Mouse (Mus musculus) neural tube, embryonic 13.5 days (tissue): ENCODE measurements around the gene Ptbp1. TPM values are rescaled to one million over a fixed set of nuclear protein-coding genes. Genes with fewer than 3 reads are reported as not detected.

Experiments used
- ATAC-seq: fragments of 200-750 bp; cut with Nextera tagmentation; 2 replicates; pipeline ENCODE4 v1.8.0; 2017; ENCODE audit warnings: low read depth, mild to moderate bottlenecking, moderate TSS enrichment, moderate library complexity
- H3K27ac ChIP-seq: fragments of 300-500 bp; sonication (generic); replicated peaks from 2 replicates; pipeline ENCODE4 v1.5.1; 2015; ENCODE audit warnings: moderate library complexity, mild to moderate bottlenecking, inconsistent platforms
- H3K27me3 ChIP-seq: fragments of 300-500 bp; sonication (generic); 2 replicates; pipeline ENCODE4 v1.6.1; 2015; ENCODE audit warnings: mild to moderate bottlenecking, inconsistent platforms
- H3K36me3 ChIP-seq: fragments of 300-500 bp; sonication (generic); 2 replicates; pipeline ENCODE4 v1.6.1; 2015; ENCODE audit warnings: mild to moderate bottlenecking, inconsistent platforms
- H3K4me1 ChIP-seq: fragments of 300-500 bp; sonication (generic); replicated peaks from 2 replicates; pipeline ENCODE4 v1.6.1; 2015; ENCODE audit warnings: inconsistent platforms
- H3K4me2 ChIP-seq: fragments of 300-500 bp; sonication (generic); 2 replicates; pipeline ENCODE4 v1.6.1; 2015; ENCODE audit warnings: inconsistent platforms, mild to moderate bottlenecking, moderate library complexity
- H3K4me3 ChIP-seq: fragments of 300-500 bp; sonication (generic); 2 replicates; pipeline ENCODE4 v1.5.1; 2015; ENCODE audit warnings: mild to moderate bottlenecking, inconsistent platforms
- H3K9ac ChIP-seq: fragments of 300-500 bp; sonication (generic); 2 replicates; pipeline ENCODE4 v1.6.1; 2015; ENCODE audit warnings: moderate library complexity, mild to moderate bottlenecking, inconsistent platforms
- H3K9me3 ChIP-seq: fragments of 300-500 bp; sonication (generic); 2 replicates; pipeline ENCODE4 v1.6.1; 2016; ENCODE audit warnings: inconsistent platforms
- WGBS: fragments of 180-500 bp; shearing (Covaris S2); methylation state at CpG from one replicate; pipeline ENCODE4 v1.1.7; 2015; 5-methylcytosine and 5-hydroxymethylcytosine counted together
- polyA plus RNA-seq: library from polyadenylated mRNA; unstranded; fragments of >200 nt; fragmentation: Nextera tagmentation; extraction: Ambion mirVana; gene quantifications from 2 replicates; pipeline ENCODE4 v1.2.1, GENCODE M21; 2015

Gene Ptbp1
- polyA plus RNA-seq: 87.9 and 114 TPM in 2 replicates

DNA sequence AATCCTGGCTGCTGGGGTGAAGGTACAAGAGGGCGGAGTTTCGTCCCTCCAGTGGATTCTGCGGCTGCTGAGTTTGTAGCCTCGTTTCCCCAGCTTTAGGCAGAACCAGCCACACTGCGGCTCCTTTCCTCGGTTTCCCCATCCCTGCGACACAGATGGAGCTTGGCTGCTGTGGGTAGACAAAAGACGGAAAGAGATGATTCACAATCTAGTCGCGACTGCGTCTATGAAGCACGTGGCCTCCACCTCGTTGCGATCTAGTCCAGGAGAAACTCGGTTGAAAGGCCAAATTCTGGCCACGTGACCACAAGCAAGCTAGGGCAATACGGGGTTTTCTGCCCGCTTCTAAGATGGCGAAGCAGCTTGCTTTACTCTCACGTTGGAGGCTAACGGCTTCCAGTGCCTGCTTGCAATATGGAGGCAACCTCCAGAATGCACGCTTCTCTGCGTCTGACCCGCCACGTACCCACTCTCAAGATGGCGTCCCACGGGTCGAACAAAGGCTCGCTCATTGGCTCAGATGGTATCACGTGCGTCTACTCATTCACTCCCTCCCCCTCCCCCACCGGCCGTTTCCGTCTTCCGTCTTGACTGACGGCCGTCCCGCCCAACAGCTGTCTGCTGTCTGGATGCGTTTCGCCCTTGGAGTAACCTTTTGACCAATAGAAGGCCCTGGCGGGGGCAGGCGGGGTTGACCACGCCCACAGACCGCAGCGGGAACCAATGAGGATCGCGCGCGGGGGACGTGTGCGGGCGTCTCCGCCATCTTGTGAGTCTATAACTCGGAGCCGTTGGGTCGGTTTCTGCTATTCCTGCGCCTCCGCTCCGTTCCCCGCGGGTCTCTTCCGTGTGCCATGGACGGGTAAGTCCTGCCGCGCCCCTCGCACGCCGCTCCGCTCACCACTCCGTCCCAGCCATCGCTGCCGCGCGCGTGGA, at the start of gene Ptbp1:
Gene Ptbp1, plus strand, starts transcription at position 568 of the 936 bp plus-strand sequence.
- peak; percentile 93 for ATAC-seq
- Histone ChIP-seq H3K9ac (peak within 1 kb of the TSS; percentile 98), H3K36me3 (peaks cover 22% of the 10 kb centered on the region), H3K4me2 (peak within 1 kb of the TSS; percentile 98), H3K27ac (peak within 1 kb of the TSS; percentile 100), H3K27me3 (no peaks in the 10 kb centered on the region), H3K9me3 (no peaks in the 10 kb centered on the region), H3K4me1 (peaks cover 63% of the 10 kb centered on the region), H3K4me3 (peak within 1 kb of the TSS; percentile 70)
- under 1% methylated on average over 75 of the region's 75 CpGs for WGBS

- Histone ChIP-seq H3K4me3 (no peak overlapping the region), H3K4me2 (no peak overlapping the region), H3K27me3 (no peaks in the 10 kb centered on the region), H3K27ac (peak overlapping the region; percentile 97; the same call in 1 of the 2 replicates), H3K36me3 (peaks cover 41% of the 10 kb centered on the region), H3K4me1 (peaks cover 80% of the 10 kb centered on the region), H3K9ac (peak overlapping the region; percentile 39; the same call in 1 of the 2 replicates), H3K9me3 (no peaks in the 10 kb centered on the region)
- ATAC-seq: no peak
- 78% methylated on average over 11 of the region's 11 CpGs for WGBS
Observed at GRCm38 (mm10) chr10:79805636-79806035, 48.6 kb upstream of the Ptbp1 start.

- H3K4me3 ChIP-seq: no peak overlapping the region
- H3K4me2 ChIP-seq: no peak overlapping the region
- no peaks in the 10 kb centered on the region for H3K9me3 ChIP-seq
- H3K36me3 ChIP-seq: peaks cover 48% of the 10 kb centered on the region
- H3K27me3 ChIP-seq: no peaks in the 10 kb centered on the region
- ATAC-seq: no peak
- peak overlapping the region; percentile 86 for H3K27ac ChIP-seq
- WGBS: 92% methylated on average over 9 of the region's 9 CpGs
- no peak overlapping the region for H3K9ac ChIP-seq
- peaks cover 73% of the 10 kb centered on the region for H3K4me1 ChIP-seq
Observed at GRCm38 (mm10) chr10:79806331-79806730, 47.9 kb upstream of the Ptbp1 start.

DNA sequence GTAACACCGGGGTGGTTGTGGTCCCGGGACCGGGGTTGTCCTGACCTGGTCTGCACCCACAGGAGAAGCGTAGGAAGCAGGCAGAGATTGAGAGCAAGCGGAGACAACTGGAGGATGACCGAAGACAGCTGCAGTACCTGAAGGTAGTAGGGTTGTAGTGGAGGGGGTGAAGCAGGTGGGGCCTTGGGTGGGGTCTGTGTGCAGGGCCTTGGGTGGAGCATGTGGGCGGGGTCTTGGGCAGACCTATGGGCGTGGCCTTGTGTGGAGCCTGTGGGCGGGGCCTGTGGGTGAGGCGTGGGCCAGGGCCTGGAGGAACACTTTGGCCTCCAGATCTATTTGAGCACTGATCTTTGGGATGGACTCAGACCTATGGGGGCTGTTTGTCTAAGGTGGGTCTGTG, 47.3 kb upstream of the Ptbp1 start:
- no peak for ATAC-seq
- Histone ChIP-seq H3K4me2 (no peak overlapping the region), H3K9ac (no peak overlapping the region), H3K4me1 (peaks cover 67% of the 10 kb centered on the region), H3K27me3 (no peaks in the 10 kb centered on the region), H3K36me3 (peaks cover 53% of the 10 kb centered on the region), H3K9me3 (no peaks in the 10 kb centered on the region), H3K27ac (peak overlapping the region; percentile 86), H3K4me3 (no peak overlapping the region)
- 85% methylated on average over 10 of the region's 10 CpGs for WGBS

GRCm38 (mm10) chr10:79807826-79808225, 46.4 kb upstream of the Ptbp1 start:
- no peak for ATAC-seq
- Histone ChIP-seq H3K9me3 (no peaks in the 10 kb centered on the region), H3K9ac (peak overlapping the region; percentile 45), H3K36me3 (peaks cover 59% of the 10 kb centered on the region), H3K27ac (peak overlapping the region; percentile 86), H3K27me3 (no peaks in the 10 kb centered on the region), H3K4me2 (no peak overlapping the region), H3K4me1 (peaks cover 58% of the 10 kb centered on the region), H3K4me3 (no peak overlapping the region)
- WGBS: 30% methylated on average over 11 of the region's 11 CpGs

GRCm38 (mm10) chr10:79808728-79809127, 45.5 kb upstream of the Ptbp1 start:
- Histone ChIP-seq H3K9me3 (no peaks in the 10 kb centered on the region), H3K27me3 (no peaks in the 10 kb centered on the region), H3K4me2 (no peak overlapping the region), H3K4me1 (peaks cover 49% of the 10 kb centered on the region), H3K27ac (peak overlapping the region; percentile 86; the same call in 1 of the 2 replicates), H3K9ac (no peak overlapping the region), H3K4me3 (no peak overlapping the region), H3K36me3 (peaks cover 59% of the 10 kb centered on the region)
- ATAC-seq: no peak
- 88% methylated on average over 11 of the region's 11 CpGs for WGBS

GRCm38 (mm10) chr10:79811736-79812637, 42.2 kb upstream of the Ptbp1 start:
- Histone ChIP-seq H3K4me3 (no peak overlapping the region), H3K9ac (no peak overlapping the region), H3K27me3 (no peaks in the 10 kb centered on the region), H3K27ac (no peak overlapping the region), H3K4me1 (peaks cover 16% of the 10 kb centered on the region), H3K36me3 (peaks cover 80% of the 10 kb centered on the region), H3K4me2 (no peak overlapping the region), H3K9me3 (no peaks in the 10 kb centered on the region)
- peak; percentile 41 for ATAC-seq
- WGBS: 30% methylated on average over 15 of the region's 15 CpGs

- no peak overlapping the region for H3K27ac ChIP-seq
- 81% methylated on average over 5 of the region's 5 CpGs for WGBS
- H3K36me3 ChIP-seq: peaks cover 78% of the 10 kb centered on the region
Observed at GRCm38 (mm10) chr10:79814271-79814842, 39.9 kb upstream of the Ptbp1 start.

DNA sequence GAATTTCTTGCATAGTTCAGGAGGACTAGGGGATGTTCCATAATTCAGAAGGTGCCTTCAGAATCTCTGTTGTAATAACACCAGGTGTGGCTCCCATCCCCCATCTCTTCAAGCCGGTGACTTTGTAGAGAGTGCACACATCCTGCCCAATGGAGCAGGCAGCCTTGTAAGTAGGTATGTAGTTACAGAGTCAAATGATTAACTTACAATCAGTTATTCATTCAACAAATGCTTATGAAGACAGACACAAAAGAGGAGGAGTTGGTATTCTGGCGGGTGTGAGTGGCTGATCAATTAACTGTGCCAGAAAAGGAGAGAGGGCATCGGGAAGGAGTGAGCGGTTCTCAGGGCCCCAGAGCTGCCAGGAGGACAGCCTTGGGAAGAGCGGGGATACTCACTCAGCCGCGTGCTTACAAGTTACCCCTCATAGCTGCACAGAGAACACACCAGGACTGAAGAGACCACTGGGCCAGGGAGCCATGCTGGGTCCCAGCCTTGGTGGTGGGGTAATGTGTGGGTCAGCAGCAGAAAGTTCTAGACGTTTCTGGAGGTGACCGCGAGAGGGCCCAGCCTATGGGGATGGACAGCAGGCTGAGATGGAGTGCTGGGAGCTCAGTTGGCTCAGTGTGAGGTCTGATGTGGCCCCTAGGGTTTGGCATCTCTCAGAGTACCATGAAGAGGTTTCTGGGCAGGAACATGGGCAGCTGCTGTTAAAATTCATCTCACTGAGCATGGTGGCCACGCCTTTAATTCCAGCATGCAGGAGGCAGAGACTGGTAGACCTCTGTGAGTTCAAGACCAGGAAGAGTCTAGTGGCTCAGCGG, 38.3 kb upstream of the Ptbp1 start:
- no peaks in the 10 kb centered on the region for H3K9me3 ChIP-seq
- no peaks in the 10 kb centered on the region for H3K27me3 ChIP-seq
- peaks cover 8% of the 10 kb centered on the region; the same call in 1 of the 2 replicates for H3K4me1 ChIP-seq
- no peak overlapping the region for H3K9ac ChIP-seq
- WGBS: 89% methylated on average over 12 of the region's 12 CpGs
- ATAC-seq: no peak
- no peak overlapping the region for H3K4me3 ChIP-seq
- H3K4me2 ChIP-seq: no peak overlapping the region
- H3K27ac ChIP-seq: no peak overlapping the region
- H3K36me3 ChIP-seq: peaks cover 79% of the 10 kb centered on the region

More at GRCm38 (mm10) chr10:79814271-79814842, 39.9 kb upstream of the Ptbp1 start:
- ATAC-seq: no peak
- Histone ChIP-seq H3K27me3 (no peaks in the 10 kb centered on the region), H3K4me1 (peaks cover 8% of the 10 kb centered on the region; the same call in 1 of the 2 replicates), H3K4me2 (no peak overlapping the region), H3K9ac (no peak overlapping the region), H3K4me3 (no peak overlapping the region), H3K9me3 (no peaks in the 10 kb centered on the region)

DNA sequence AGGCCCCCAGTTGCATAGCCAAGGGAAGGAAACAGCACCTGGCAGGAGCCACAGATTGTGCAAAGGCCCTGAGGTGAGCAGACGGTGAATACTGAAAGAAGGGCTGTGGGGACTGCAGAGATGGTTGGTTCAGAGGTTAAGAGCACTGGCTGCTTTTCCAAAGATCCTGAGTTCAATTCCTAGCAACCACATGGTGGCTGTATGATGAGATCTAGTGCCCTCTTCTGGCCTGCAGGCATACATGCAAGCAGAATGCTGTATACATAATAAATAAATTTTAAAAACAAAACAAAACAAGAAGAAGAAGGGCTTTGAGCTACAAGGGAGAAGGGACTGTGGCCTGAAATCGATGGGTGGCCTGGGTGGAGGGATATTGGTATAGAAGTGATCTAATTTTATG, 37.1 kb upstream of the Ptbp1 start:
- no peaks in the 10 kb centered on the region for H3K27me3 ChIP-seq
- H3K36me3 ChIP-seq: peaks cover 77% of the 10 kb centered on the region
- H3K4me1 ChIP-seq: peaks cover 13% of the 10 kb centered on the region; the same call in 1 of the 2 replicates
- no peak overlapping the region for H3K9ac ChIP-seq
- H3K9me3 ChIP-seq: no peaks in the 10 kb centered on the region
- ATAC-seq: no peak
- H3K4me2 ChIP-seq: no peak overlapping the region
- H3K4me3 ChIP-seq: no peak overlapping the region
- H3K27ac ChIP-seq: no peak overlapping the region
- WGBS: 78% methylated on average over 2 of the region's 2 CpGs

GRCm38 (mm10) chr10:79818225-79818624, 36.0 kb upstream of the Ptbp1 start:
- Histone ChIP-seq H3K9me3 (no peaks in the 10 kb centered on the region), H3K36me3 (peaks cover 71% of the 10 kb centered on the region), H3K27me3 (no peaks in the 10 kb centered on the region), H3K27ac (peak overlapping the region; percentile 18; the same call in 1 of the 2 replicates), H3K9ac (no peak overlapping the region), H3K4me3 (no peak overlapping the region), H3K4me1 (peaks cover 22% of the 10 kb centered on the region; the same call in 1 of the 2 replicates), H3K4me2 (no peak overlapping the region)
- ATAC-seq: no peak
- 70% methylated on average over 4 of the region's 4 CpGs for WGBS
